8 mouse cellular contexts compared by ENCODE assay signal in genomic region chr14:101607631-101608518, GRCm38 (mm10). TPM values are rescaled to one million over a fixed set of nuclear protein-coding genes. Genes with fewer than 3 reads are reported as not detected.
A peak's percentile ranks its signal among the peaks of the same experiment; 100 is the strongest.
DNase-seq lines count a peak whose midpoint lies in the region; ATAC-seq and TF ChIP-seq lines count a peak whose summit lies in the region.

No protein-coding gene starts in this region.

- peak overlapping the region; percentile 81 for H3K4me2 ChIP-seq in liver, embryonic 13.5 days
- peak overlapping the region; percentile 95 for H3K4me2 ChIP-seq in neural tube, embryonic 11.5 days (ENCODE audit: low read depth)

- WGBS in liver, embryonic 13.5 days (ENCODE audit: insufficient replicate concordance): 2% methylated on average over 62 of the region's 62 CpGs
- WGBS in neural tube, embryonic 11.5 days: 0% methylated on average over 61 of the region's 62 CpGs
- 1% methylated on average over 62 of the region's 62 CpGs for WGBS in thymus, adult 2 months

- TF ChIP-seq POLR2A in thymus, adult 2 months (IDR thresholded peaks at IDR 0.05; ENCODE audit: control insufficient read depth, extremely low read depth, insufficient read depth, low read length, poor library complexity): no peak

- peak overlapping the region; percentile 66 for H3K9ac ChIP-seq in liver, embryonic 13.5 days
- H3K9ac ChIP-seq in neural tube, embryonic 11.5 days (ENCODE audit: low read length): peak overlapping the region; percentile 32

- H3K27ac ChIP-seq in liver, embryonic 13.5 days: no peak overlapping the region
- H3K27ac ChIP-seq in neural tube, embryonic 11.5 days (ENCODE audit: low read depth, low read length): no peak overlapping the region
- H3K27ac ChIP-seq in thymus, adult 2 months (ENCODE audit: control insufficient read depth, insufficient read depth, low read length): no peak overlapping the region

- DNase-seq in B cell, adult 2 months: peak; percentile 18 to 19
- peak; percentile 62 for DNase-seq in adipocyte (ENCODE audit: low spot score)
- DNase-seq in embryo, embryonic 11.5 days (ENCODE audit: low read depth, low spot score): peak; percentile 19
- DNase-seq in kidney, adult 18-20 months: peak; percentile 49
- no peak for DNase-seq in liver, embryonic 13.5 days
- peak; percentile 60 for DNase-seq in neural tube, embryonic 11.5 days (ENCODE audit: low spot score)
- DNase-seq in thymus, adult 2 months: peak; percentile 24

- H3K27me3 ChIP-seq in liver, embryonic 13.5 days: peaks cover 26% of the 10 kb centered on the region
- H3K27me3 ChIP-seq in neural tube, embryonic 11.5 days (ENCODE audit: control insufficient read depth, insufficient read depth, low read length): peaks cover 3% of the 10 kb centered on the region; the same call in 1 of the 2 replicates
- no peaks in the 10 kb centered on the region; the same call in 1 of the 2 replicates for H3K27me3 ChIP-seq in thymus, adult 2 months (ENCODE audit: control insufficient read depth, insufficient read depth, low read length)

- no peaks in the 10 kb centered on the region for H3K36me3 ChIP-seq in liver, embryonic 13.5 days
- no peaks in the 10 kb centered on the region for H3K36me3 ChIP-seq in neural tube, embryonic 11.5 days (ENCODE audit: control insufficient read depth, insufficient read depth, low read length)
- no peaks in the 10 kb centered on the region for H3K36me3 ChIP-seq in thymus, adult 2 months (ENCODE audit: control insufficient read depth, insufficient read depth, low read length)

- H3K9me3 ChIP-seq in liver, embryonic 13.5 days (replicated peaks): no peaks in the 10 kb centered on the region
- H3K9me3 ChIP-seq in neural tube, embryonic 11.5 days (ENCODE audit: control insufficient read depth, low read length): no peaks in the 10 kb centered on the region

- H3K4me1 ChIP-seq in liver, embryonic 13.5 days (replicated peaks): peaks cover 6% of the 10 kb centered on the region; the same call in 1 of the 2 replicates
- no peaks in the 10 kb centered on the region for H3K4me1 ChIP-seq in neural tube, embryonic 11.5 days (ENCODE audit: control insufficient read depth, insufficient read depth, low read length)
- peaks cover 6% of the 10 kb centered on the region for H3K4me1 ChIP-seq in thymus, adult 2 months (replicated peaks; ENCODE audit: control insufficient read depth, insufficient read depth, low read length)

- peak; percentile 28 for ATAC-seq in granulocyte monocyte progenitor cell, adult 5-6 weeks (replicated peaks; ENCODE audit: poor library complexity, severe bottlenecking)
- ATAC-seq in liver, embryonic 13.5 days (ENCODE audit: low read depth): peak; percentile 22; the same call in 1 of the 2 replicates
- peak; percentile 64 for ATAC-seq in neural tube, embryonic 11.5 days (ENCODE audit: insufficient read depth, low FRiP score, low TSS enrichment)

- peak overlapping the region; percentile 64 for H3K4me3 ChIP-seq in liver, embryonic 13.5 days (replicated peaks)
- H3K4me3 ChIP-seq in neural tube, embryonic 11.5 days (ENCODE audit: low read depth, low read length): peak overlapping the region; percentile 48
- H3K4me3 ChIP-seq in thymus, adult 2 months (ENCODE audit: control insufficient read depth, insufficient read depth, low read length): peak overlapping the region; percentile 55

- 0 out of 2 replicates have a peak, but pooled peaks have one; percentile 15 for TF ChIP-seq CTCF in thymus, adult 2 months (IDR thresholded peaks at IDR 0.05; ENCODE audit: borderline replicate concordance, control insufficient read depth, extremely low read depth, insufficient read depth, low read length, poor library complexity)

RNA-seq across cellular contexts. Expression of gene Tbc1d4, which starts 1.1 kb away (rescaled TPM):
- total RNA-seq in granulocyte monocyte progenitor cell, adult 5-6 weeks (2014; fragmentation: Nextera tagmentation): 11.1 and 14.7 TPM in 2 replicates
- 6.2 and 10.2 TPM in 2 replicates for total RNA-seq in granulocyte monocyte progenitor cell, adult 5-6 weeks (2017)
- polyA plus RNA-seq in liver, embryonic 13.5 days (2015; fragmentation: Nextera tagmentation; extraction: Ambion mirVana): 1.7 and 2.4 TPM in 2 replicates
- polyA plus RNA-seq in neural tube, embryonic 11.5 days (2014; fragmentation: Nextera tagmentation; extraction: Ambion mirVana): 6.2 and 6.4 TPM in 2 replicates
- 10.1 and 13.3 TPM in 2 replicates for polyA plus RNA-seq in thymus, adult 2 months (2012; rRNA removed)

RNA-seq across cellular contexts. Expression of gene Commd6, which starts 32.6 kb away (rescaled TPM):
- 32.5 and 49.6 TPM in 2 replicates for total RNA-seq in granulocyte monocyte progenitor cell, adult 5-6 weeks (2014; fragmentation: Nextera tagmentation)
- 27.4 and 28.2 TPM in 2 replicates for total RNA-seq in granulocyte monocyte progenitor cell, adult 5-6 weeks (2017)
- 60.8 and 61.0 TPM in 2 replicates for polyA plus RNA-seq in liver, embryonic 13.5 days (2015; fragmentation: Nextera tagmentation; extraction: Ambion mirVana)
- polyA plus RNA-seq in neural tube, embryonic 11.5 days (2014; fragmentation: Nextera tagmentation; extraction: Ambion mirVana): 98.0 and 107 TPM in 2 replicates
- 27.2 and 29.0 TPM in 2 replicates for polyA plus RNA-seq in thymus, adult 2 months (2012; rRNA removed)

RNA-seq across cellular contexts. Expression of gene Uchl3, which starts 45.9 kb away (rescaled TPM):
- total RNA-seq in granulocyte monocyte progenitor cell, adult 5-6 weeks (2014; fragmentation: Nextera tagmentation): 77.2 and 95.6 TPM in 2 replicates
- total RNA-seq in granulocyte monocyte progenitor cell, adult 5-6 weeks (2017): 77.1 and 82.4 TPM in 2 replicates
- 99.0 and 106 TPM in 2 replicates for polyA plus RNA-seq in liver, embryonic 13.5 days (2015; fragmentation: Nextera tagmentation; extraction: Ambion mirVana)
- 172 and 175 TPM in 2 replicates for polyA plus RNA-seq in neural tube, embryonic 11.5 days (2014; fragmentation: Nextera tagmentation; extraction: Ambion mirVana)
- polyA plus RNA-seq in thymus, adult 2 months (2012; rRNA removed): 23.5 and 26.7 TPM in 2 replicates
